Mouse (Mus musculus): ENCODE data around the gene Gm10718. TPM values are rescaled to one million over a fixed set of nuclear protein-coding genes. Genes with fewer than 3 reads are reported as not detected.
"Not testable (repeated sequence)": the region's sequence is repeated elsewhere in the genome, so short reads cannot be mapped to it uniquely, and the experiment has no call there.

Gene Gm10718
- polyA plus RNA-seq, 1 experiment from 2014 or later, result not detected

DNA sequence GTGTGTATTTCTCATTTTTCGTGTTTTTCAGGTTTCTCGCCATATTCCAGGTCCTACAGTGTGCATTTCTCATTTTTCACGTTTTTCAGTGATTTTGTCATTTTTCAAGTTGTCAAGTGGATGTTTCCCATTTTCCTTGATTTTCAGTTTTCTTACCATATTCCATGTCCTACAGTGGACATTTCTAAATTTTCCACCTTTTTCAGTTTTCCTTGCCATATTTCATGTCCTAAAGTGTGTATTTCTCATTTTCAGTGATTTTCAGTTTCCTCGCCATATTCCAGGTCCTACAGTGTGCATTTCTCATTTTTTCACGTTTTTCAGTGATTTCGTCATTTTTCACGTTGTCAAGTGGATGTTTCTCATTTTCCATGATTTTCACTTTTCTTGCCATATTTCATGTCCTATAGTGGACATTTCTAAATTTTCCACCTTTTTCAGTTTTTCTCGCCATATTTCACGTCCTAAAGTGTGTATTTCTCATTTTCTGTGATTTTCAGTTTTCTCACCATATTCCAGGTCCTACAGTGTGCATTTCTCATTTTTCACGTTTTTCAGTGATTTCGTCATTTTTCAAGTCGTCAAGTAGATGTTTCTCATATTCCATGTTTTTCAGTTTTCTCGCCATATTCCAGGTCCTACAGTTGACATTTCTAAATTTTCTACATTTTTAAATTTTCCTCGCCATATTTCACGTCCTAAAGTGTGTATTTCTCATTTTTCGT lies 6.1 kb downstream of the Gm10718 start:
- not testable (repeated sequence) for H3K4me3 ChIP-seq (replicated peaks); H3K9me3 ChIP-seq; H3K27me3 ChIP-seq (replicated peaks); H3K27ac ChIP-seq; H3K4me2 ChIP-seq; H3K36me3 ChIP-seq; H3K9ac ChIP-seq; ATAC-seq (ENCODE audit: insufficient read depth, low FRiP score, low read depth); H3K4me1 ChIP-seq
- 61% methylated on average over 14 of the region's 16 CpGs for WGBS

DNA sequence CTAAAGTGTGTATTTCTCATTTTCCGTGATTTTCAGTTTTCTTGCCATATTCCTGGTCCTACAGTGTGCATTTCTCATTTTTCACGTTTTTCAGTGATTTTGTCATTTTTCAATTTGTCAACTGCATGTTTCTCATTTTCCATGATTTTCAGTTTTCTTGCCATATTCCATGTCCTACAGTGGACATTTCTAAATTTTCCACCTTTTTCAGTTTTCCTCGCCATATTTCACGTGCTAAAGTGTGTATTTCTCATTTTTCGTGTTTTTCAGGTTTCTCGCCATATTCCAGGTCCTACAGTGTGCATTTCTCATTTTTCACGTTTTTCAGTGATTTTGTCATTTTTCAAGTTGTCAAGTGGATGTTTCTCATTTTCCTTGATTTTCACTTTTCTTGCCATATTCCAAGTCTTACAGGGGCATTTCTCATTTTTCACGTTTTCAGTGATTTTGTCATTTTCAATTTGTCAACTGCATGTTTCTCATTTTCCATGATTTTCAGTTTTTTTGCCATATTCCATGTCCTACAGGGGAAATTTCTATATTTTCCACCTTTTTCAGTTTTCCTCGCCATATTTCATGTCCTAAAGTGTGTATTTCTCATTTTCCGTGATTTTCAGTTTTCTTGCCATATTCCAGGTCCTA lies 7.5 kb downstream of the Gm10718 start:
- H3K4me1 ChIP-seq; H3K9me3 ChIP-seq; H3K4me2 ChIP-seq; H3K4me3 ChIP-seq (replicated peaks); H3K27ac ChIP-seq; ATAC-seq (ENCODE audit: insufficient read depth, low FRiP score, low read depth); H3K9ac ChIP-seq; H3K27me3 ChIP-seq (replicated peaks); H3K36me3 ChIP-seq: not testable (repeated sequence)
- 59% methylated on average over 3 of the region's 10 CpGs for WGBS

DNA sequence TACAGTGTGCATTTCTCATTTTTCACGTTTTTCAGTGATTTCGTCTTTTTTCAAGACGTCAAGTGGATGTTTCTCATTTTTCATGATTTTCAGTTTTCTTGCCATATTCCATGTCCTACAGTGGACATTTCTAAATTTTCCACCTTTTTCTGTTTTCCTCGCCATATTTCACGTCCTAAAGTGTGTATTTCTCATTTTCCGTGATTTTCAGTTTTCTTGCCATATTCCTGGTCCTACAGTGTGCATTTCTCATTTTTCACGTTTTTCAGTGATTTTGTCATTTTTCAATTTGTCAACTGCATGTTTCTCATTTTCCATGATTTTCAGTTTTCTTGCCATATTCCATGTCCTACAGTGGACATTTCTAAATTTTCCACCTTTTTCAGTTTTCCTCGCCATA lies 11.0 kb downstream of the Gm10718 start, which contains the start of gene Gm17535:
Gene Gm17535 (plus strand): TSS at position 301 of the 400 bp plus-strand sequence.
- H3K27me3 ChIP-seq (replicated peaks), result not testable (repeated sequence)

DNA sequence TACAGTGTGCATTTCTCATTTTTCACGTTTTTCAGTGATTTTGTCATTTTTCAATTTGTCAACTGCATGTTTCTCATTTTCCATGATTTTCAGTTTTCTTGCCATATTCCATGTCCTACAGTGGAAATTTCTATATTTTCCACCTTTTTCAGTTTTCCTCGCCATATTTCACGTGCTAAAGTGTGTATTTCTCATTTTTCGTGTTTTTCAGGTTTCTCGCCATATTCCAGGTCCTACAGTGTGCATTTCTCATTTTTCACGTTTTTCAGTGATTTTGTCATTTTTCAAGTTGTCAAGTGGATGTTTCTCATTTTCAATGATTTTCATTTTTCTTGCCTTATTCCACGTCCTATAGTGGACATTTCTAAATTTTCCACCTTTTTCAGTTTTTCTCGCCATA lies 13.2 kb downstream of the Gm10718 start, which contains the start of gene Gm10715:
Gene Gm10715 (plus strand): TSS at position 301 of the 400 bp plus-strand sequence.
- not testable (repeated sequence) for H3K27me3 ChIP-seq (replicated peaks); H3K9ac ChIP-seq; H3K4me1 ChIP-seq; ATAC-seq (ENCODE audit: insufficient read depth, low FRiP score, low read depth); H3K9me3 ChIP-seq; H3K36me3 ChIP-seq; H3K27ac ChIP-seq; H3K4me3 ChIP-seq (replicated peaks); H3K4me2 ChIP-seq
- 76% methylated on average over 8 of the region's 8 CpGs for WGBS

More for the DNA sequence above, 11.0 kb downstream of the Gm10718 start, which contains the start of gene Gm17535:
- H3K4me2 ChIP-seq; ATAC-seq (ENCODE audit: insufficient read depth, low FRiP score, low read depth); H3K9ac ChIP-seq; H3K27ac ChIP-seq; H3K36me3 ChIP-seq; H3K4me1 ChIP-seq; H3K4me3 ChIP-seq (replicated peaks); H3K9me3 ChIP-seq: not testable (repeated sequence)
- 79% methylated on average over 1 of the region's 8 CpGs for WGBS

DNA sequence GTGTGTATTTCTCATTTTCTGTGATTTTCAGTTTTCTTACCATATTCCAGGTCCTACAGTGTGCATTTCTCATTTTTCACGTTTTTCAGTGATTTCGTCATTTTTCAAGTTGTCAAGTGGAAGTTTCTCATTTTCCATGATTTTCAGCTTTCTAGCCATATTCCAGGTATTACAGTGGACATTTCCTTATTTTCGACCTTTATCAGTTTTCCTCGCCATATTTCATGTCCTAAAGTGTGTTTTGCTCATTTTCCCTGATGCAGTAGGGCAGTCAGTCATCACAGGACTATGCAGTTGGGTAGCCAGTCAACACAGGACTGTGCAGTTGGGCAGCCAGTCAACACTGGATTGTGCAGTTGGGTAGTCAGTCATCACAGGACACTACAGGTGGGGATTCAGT lies 14.8 kb downstream of the Gm10718 start:
- H3K9me3 ChIP-seq; H3K4me3 ChIP-seq (replicated peaks); H3K27me3 ChIP-seq (replicated peaks); H3K9ac ChIP-seq; ATAC-seq (ENCODE audit: insufficient read depth, low FRiP score, low read depth); H3K4me1 ChIP-seq; H3K4me2 ChIP-seq; H3K27ac ChIP-seq; H3K36me3 ChIP-seq: not testable (repeated sequence)
- 66% methylated on average over 4 of the region's 4 CpGs for WGBS

Small RNAs within 50 kb of the gene (microRNA-seq; reads per million reads assigned to microRNA genes)
- gene Mir101c, result not detected

Other genes with a start within 250 kb of the Gm10718 start
- gene Gm10722, start 22.6 kb upstream of the Gm10718 start, polyA plus RNA-seq (2015; fragmentation: Nextera tagmentation; extraction: Ambion mirVana), result not detected in 2 replicates
- not detected in 2 replicates for gene Gm11168, start 20.2 kb upstream of the Gm10718 start, polyA plus RNA-seq (2015; fragmentation: Nextera tagmentation; extraction: Ambion mirVana)
- gene Gm10721, start 10.4 kb upstream of the Gm10718 start, polyA plus RNA-seq (2015; fragmentation: Nextera tagmentation; extraction: Ambion mirVana), result not detected in 2 replicates
- gene Gm10720, start 7.9 kb upstream of the Gm10718 start, polyA plus RNA-seq (2015; fragmentation: Nextera tagmentation; extraction: Ambion mirVana), result not detected in 2 replicates
- 0.24 TPM in 1 of 2 replicates, not detected in the other for gene Gm10719, start 6.1 kb upstream of the Gm10718 start, polyA plus RNA-seq (2015; fragmentation: Nextera tagmentation; extraction: Ambion mirVana)
- gene Gm10717, start 1.9 kb downstream of the Gm10718 start, polyA plus RNA-seq (2015; fragmentation: Nextera tagmentation; extraction: Ambion mirVana), result not detected in 2 replicates
- not detected in 2 replicates for gene Gm17535, start 11.1 kb downstream of the Gm10718 start, polyA plus RNA-seq (2015; fragmentation: Nextera tagmentation; extraction: Ambion mirVana)
- gene Gm10715, start 13.3 kb downstream of the Gm10718 start, polyA plus RNA-seq (2015; fragmentation: Nextera tagmentation; extraction: Ambion mirVana), result not detected in 2 replicates

Measured in stomach, embryonic 15.5 days (tissue).